Mouse (Mus musculus) effector memory CD4-positive, alpha-beta T cell, adult 5 months (primary cell): ENCODE data around the gene Frmd8. TPM values are rescaled to one million over a fixed set of nuclear protein-coding genes. Genes with fewer than 3 reads are reported as not detected.

Experiments
- polyA plus RNA-seq: library from polyadenylated mRNA; unstranded; fragments of 100-300 nt; shearing (Covaris generic); gene quantifications from one replicate; pipeline ENCODE4 v1.2.1, GENCODE M21; 2017

Frmd8 gene
- 104 TPM for polyA plus RNA-seq

DNA sequence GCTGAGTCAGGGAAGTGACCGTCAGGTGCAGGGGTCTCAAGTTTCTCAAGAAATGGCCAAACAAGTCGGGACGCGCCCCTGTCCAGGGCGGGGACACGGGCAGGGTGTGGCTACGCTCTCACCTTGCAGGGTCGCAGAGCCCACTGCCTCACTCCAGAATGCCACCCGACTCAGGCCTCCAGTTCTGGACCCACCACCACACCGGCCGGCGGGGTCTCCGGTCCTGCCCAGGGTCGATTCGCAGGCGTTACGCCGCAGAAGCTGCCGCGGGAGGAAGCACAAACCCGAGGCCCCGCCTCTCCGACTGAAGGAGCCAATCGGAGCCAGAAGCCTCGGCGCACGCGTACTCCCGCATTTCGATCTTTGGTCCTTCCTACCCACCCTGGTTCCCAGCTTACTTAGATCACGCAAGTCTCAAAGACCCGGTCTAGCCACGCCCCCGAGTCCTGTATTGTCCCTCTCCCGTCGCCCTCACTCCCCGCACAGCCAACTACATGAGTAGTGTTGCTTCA is at the start of gene Frmd8:
TSS of gene Frmd8 (minus strand) at position 306 of the 512 bp plus-strand sequence.

GRCm38 (mm10) chr19:5924713-5925093 is 49.6 kb upstream of the Frmd8 start, which contains the start of gene Cdc42ep2:
Gene Cdc42ep2 (minus strand): TSS chr19:5924816.

GRCm38 (mm10) chr19:5913007-5913719 is 38.1 kb upstream of the Frmd8 start, which contains the start of gene Dpf2:
Gene Dpf2 (minus strand): TSS chr19:5913010.

DNA sequence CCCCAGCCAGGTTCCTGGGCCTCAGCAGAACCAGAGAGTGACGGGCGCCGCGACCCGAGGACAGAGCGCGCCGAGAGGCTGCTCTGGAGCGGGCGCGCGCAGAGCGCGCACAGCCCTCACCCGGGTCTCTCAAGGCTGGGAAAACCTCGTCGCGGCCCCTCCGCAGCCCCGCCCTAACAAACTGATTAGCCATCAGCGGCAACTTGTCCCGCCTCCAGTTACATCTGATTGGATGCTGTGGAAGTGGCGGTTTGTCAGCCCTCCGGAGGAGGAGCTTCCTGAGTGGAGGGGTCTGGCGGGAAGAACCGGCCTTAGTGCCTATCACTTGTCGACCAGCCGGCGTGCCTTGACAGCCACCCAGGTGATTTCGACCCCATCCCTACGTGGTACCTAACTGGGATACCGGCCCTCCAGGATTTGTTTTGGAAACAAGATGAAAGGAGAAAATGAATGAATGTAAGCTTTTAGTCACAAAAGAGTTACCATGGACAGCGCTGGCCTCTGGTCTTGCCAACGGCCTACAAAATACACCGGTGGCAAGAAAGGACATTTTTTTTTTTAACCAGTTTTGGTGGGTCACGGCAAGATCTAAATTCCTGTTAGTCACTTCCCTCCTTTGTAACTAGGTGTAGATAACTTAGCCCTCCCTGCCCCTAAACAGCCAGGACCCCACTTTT is 19.1 kb upstream of the Frmd8 start, which contains the start of gene Tigd3:
TSS of gene Tigd3 (minus strand) at position 148 of the 677 bp plus-strand sequence.

DNA sequence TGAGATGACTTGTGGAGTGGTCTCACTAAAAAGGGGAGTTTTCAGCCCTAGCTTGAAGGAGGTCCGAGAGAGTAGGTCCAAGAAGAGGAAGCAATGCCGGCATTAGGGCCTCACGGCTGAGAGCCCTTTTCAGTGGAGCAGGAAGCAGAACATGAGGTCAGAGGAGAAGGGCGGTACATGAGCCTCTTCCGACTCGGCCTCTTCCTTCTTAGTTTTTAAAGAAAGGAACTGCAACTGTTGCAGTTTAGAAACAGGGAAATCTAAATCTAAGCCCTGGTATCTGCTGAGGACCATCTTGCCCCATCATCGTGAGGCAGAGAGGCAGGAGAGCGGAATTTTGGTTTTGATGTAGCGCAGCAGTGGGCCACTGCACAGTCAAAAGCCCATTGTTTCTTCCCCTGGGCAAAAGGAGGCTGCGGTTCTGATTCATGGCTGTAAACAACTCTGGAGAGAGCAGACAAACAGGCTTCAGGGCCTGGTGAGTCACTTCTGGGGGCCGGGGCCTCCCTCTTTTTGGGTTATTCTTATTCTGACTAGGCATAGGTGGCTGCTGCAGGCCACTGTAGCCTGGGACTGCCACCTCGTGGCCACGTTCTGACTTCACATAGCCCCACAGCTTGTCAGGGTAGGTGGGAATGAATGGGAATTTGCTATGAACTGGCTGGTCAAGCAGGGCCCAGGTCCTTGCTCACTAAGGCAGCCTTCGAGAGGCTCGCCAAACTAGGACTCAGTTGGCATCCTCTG is 2.7 kb upstream of the Frmd8 start, which contains the start of gene Slc25a45:
TSS of gene Slc25a45 (plus strand) at position 191 of the 744 bp plus-strand sequence.

Other genes with a start within 250 kb of the Frmd8 start
- gene Rela, start 237.8 kb downstream of the Frmd8 start, polyA plus RNA-seq, result 279 TPM
- gene Sipa1, start 211.6 kb downstream of the Frmd8 start, polyA plus RNA-seq, result 174 TPM
- gene Map3k11, start 186.5 kb downstream of the Frmd8 start, polyA plus RNA-seq, result 58.1 TPM
- gene Pcnx3, start 186.4 kb downstream of the Frmd8 start, polyA plus RNA-seq, result 45.2 TPM
- 2.7 TPM for gene Kcnk7, start 170.9 kb downstream of the Frmd8 start, polyA plus RNA-seq
- gene Ehbp1l1, start 149.0 kb downstream of the Frmd8 start, polyA plus RNA-seq, result 44.6 TPM
- 73.6 TPM for gene Fam89b, start 145.6 kb downstream of the Frmd8 start, polyA plus RNA-seq
- gene Ltbp3, start 134.4 kb downstream of the Frmd8 start, polyA plus RNA-seq, result 0.65 TPM
- gene Scyl1, start 103.9 kb downstream of the Frmd8 start, polyA plus RNA-seq, result 66.7 TPM
- gene Slc25a45, start 2.5 kb upstream of the Frmd8 start, polyA plus RNA-seq, result 18.4 TPM
- gene Tigd3, start 18.9 kb upstream of the Frmd8 start, polyA plus RNA-seq, result 0.61 TPM
- gene Dpf2, start 37.7 kb upstream of the Frmd8 start, polyA plus RNA-seq, result 113 TPM
- gene Cdc42ep2, start 49.5 kb upstream of the Frmd8 start, polyA plus RNA-seq, result not detected
- gene Pola2, start 88.9 kb upstream of the Frmd8 start, polyA plus RNA-seq, result 38.4 TPM
- not detected for gene Slc22a20, start 110.9 kb upstream of the Frmd8 start, polyA plus RNA-seq
- 46.7 TPM for gene Capn1, start 140.6 kb upstream of the Frmd8 start, polyA plus RNA-seq
- 54.6 TPM for gene Syvn1, start 171.3 kb upstream of the Frmd8 start, polyA plus RNA-seq
- gene Mrpl49, start 182.5 kb upstream of the Frmd8 start, polyA plus RNA-seq, result 21.8 TPM
- gene Fau, start 182.6 kb upstream of the Frmd8 start, polyA plus RNA-seq, result 985 TPM
- gene Znhit2, start 185.9 kb upstream of the Frmd8 start, polyA plus RNA-seq, result 17.6 TPM
- 7.2 TPM for gene Tm7sf2, start 193.1 kb upstream of the Frmd8 start, polyA plus RNA-seq
- 67.1 TPM for gene Vps51, start 202.0 kb upstream of the Frmd8 start, polyA plus RNA-seq
- gene Tmem262, start 204.8 kb upstream of the Frmd8 start, polyA plus RNA-seq, result not detected
- gene Gm28374, start 207.0 kb upstream of the Frmd8 start, polyA plus RNA-seq, result 0.60 TPM
- 20.0 TPM for gene Zfpl1, start 209.7 kb upstream of the Frmd8 start, polyA plus RNA-seq
- 0.21 TPM for gene Cdca5, start 209.7 kb upstream of the Frmd8 start, polyA plus RNA-seq
- gene AC131692.1, start 219.1 kb upstream of the Frmd8 start, polyA plus RNA-seq, result not detected
- gene Naaladl1, start 230.5 kb upstream of the Frmd8 start, polyA plus RNA-seq, result not detected
- 6.3 TPM for gene Sac3d1, start 243.4 kb upstream of the Frmd8 start, polyA plus RNA-seq